Mouse (Mus musculus): Measurements from ENCODE around the gene Synj2.

Gene Synj2

GRCm38 (mm10) chr17:5941230-5942043 is at the start of gene Synj2:
Gene Synj2 (plus strand): TSS chr17:5941280.
- peak in 1 of 2 experiments; percentile 32 for DNase-seq (ENCODE audit: low spot score in 2 of 2)

- no peak for DNase-seq (ENCODE audit: low spot score in 2 of 2)
These were observed 49.0 kb upstream of the Synj2 start for GRCm38 (mm10) chr17:5891933-5892683.

- DNase-seq (ENCODE audit: low spot score in 2 of 2): no peak
These were observed 48.0 kb upstream of the Synj2 start for GRCm38 (mm10) chr17:5893092-5893491.

- no peak for DNase-seq (ENCODE audit: low spot score in 2 of 2)
These were observed 47.4 kb upstream of the Synj2 start for GRCm38 (mm10) chr17:5893574-5894148.

GRCm38 (mm10) chr17:5896066-5896465 is 45.0 kb upstream of the Synj2 start:
- no peak for DNase-seq (ENCODE audit: low spot score in 2 of 2)

GRCm38 (mm10) chr17:5896607-5897006 is 44.5 kb upstream of the Synj2 start:
- DNase-seq (ENCODE audit: low spot score in 2 of 2): no peak

- DNase-seq (ENCODE audit: low spot score in 2 of 2): no peak
These were observed 43.5 kb upstream of the Synj2 start for GRCm38 (mm10) chr17:5897326-5898200.

GRCm38 (mm10) chr17:5899251-5899650 is 41.8 kb upstream of the Synj2 start:
- no peak for DNase-seq (ENCODE audit: low spot score in 2 of 2)

GRCm38 (mm10) chr17:5901381-5901780 is 39.7 kb upstream of the Synj2 start:
- DNase-seq (ENCODE audit: low spot score in 2 of 2): no peak

- no peak for DNase-seq (ENCODE audit: low spot score in 2 of 2)
These were observed 37.3 kb upstream of the Synj2 start for GRCm38 (mm10) chr17:5903630-5904301.

- DNase-seq (ENCODE audit: low spot score in 2 of 2): no peak
These were observed 31.4 kb upstream of the Synj2 start for GRCm38 (mm10) chr17:5909681-5910080.

GRCm38 (mm10) chr17:5911591-5911990 is 29.5 kb upstream of the Synj2 start:
- DNase-seq (ENCODE audit: low spot score in 2 of 2): peak; percentile 66 to 70

GRCm38 (mm10) chr17:5912797-5913196 is 28.3 kb upstream of the Synj2 start:
- no peak for DNase-seq (ENCODE audit: low spot score in 2 of 2)

- no peak for DNase-seq (ENCODE audit: low spot score in 2 of 2)
These were observed 26.9 kb upstream of the Synj2 start for GRCm38 (mm10) chr17:5914217-5914616.

- no peak for DNase-seq (ENCODE audit: low spot score in 2 of 2)
These were observed 19.1 kb upstream of the Synj2 start for GRCm38 (mm10) chr17:5921954-5922353.

GRCm38 (mm10) chr17:5923281-5923680 is 17.8 kb upstream of the Synj2 start:
- peak in 1 of 2 experiments; percentile 46 for DNase-seq (ENCODE audit: low spot score in 2 of 2)

GRCm38 (mm10) chr17:5924238-5924637 is 16.8 kb upstream of the Synj2 start:
- peak in 1 of 2 experiments; percentile 25 for DNase-seq (ENCODE audit: low spot score in 2 of 2)

- DNase-seq (ENCODE audit: low spot score in 2 of 2): no peak
These were observed 14.4 kb upstream of the Synj2 start for GRCm38 (mm10) chr17:5926710-5927109.

- no peak for DNase-seq (ENCODE audit: low spot score in 2 of 2)
These were observed 12.0 kb upstream of the Synj2 start for GRCm38 (mm10) chr17:5929031-5929430.

- no peak for DNase-seq (ENCODE audit: low spot score in 2 of 2)
These were observed 8.9 kb upstream of the Synj2 start for GRCm38 (mm10) chr17:5932161-5932560.
